Mouse (Mus musculus): ENCODE measurements at regions not wholly inside any gene's neighbourhood (a gene's known extent, or its start where the extent isn't known, plus 50 kb on each side); places are given as distances from the start of the nearest gene placed in this dataset.

DNA sequence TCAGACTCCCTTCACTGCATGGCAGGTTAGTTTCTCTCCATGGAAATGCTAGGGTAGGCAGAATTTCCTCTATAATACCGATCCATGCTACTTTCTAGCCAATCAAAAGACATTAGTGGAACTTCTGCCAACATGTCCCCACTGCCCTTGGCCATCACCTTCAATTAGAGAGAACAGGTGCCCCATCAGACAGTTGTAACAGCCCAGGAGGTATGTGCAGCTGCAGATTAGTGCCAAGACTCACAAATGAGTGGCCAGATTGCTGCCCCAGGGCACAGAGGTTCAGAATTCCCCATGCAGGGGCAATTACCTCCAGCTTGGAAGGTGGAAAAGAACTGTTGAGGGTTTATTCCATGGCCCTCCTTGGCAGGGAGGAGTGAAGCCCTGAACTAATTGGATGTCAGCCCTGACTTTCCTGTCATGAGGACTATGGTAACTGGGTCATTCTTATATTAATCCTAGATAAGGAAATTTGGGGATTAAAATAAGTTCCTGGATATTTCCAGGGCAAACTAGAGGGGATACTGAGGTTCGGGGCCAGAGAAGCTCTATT is 113.7 kb upstream of the Plppr1 start:
- Histone ChIP-seq H3K9ac (ENCODE audit: low read depth, low read length) (no peak overlapping the region), H3K27me3 (replicated peaks; ENCODE audit: control insufficient read depth, insufficient read depth, low read length) (no peaks in the 10 kb centered on the region), H3K4me3 (ENCODE audit: low read depth, low read length) (no peak overlapping the region), H3K4me2 (replicated peaks; ENCODE audit: low read depth) (no peak overlapping the region), H3K4me1 (replicated peaks; ENCODE audit: control insufficient read depth, insufficient read depth, low read length) (no peaks in the 10 kb centered on the region), H3K9me3 (ENCODE audit: control insufficient read depth) (no peaks in the 10 kb centered on the region), H3K27ac (ENCODE audit: low read depth, low read length) (no peak overlapping the region), H3K36me3 (ENCODE audit: control insufficient read depth, insufficient read depth) (no peaks in the 10 kb centered on the region)
- 85% methylated on average over 2 of the region's 2 CpGs for WGBS
- TF ChIP-seq CTCF (IDR thresholded peaks at IDR 0.05; ENCODE audit: low read depth), result no peak
- ATAC-seq, result no peak

DNA sequence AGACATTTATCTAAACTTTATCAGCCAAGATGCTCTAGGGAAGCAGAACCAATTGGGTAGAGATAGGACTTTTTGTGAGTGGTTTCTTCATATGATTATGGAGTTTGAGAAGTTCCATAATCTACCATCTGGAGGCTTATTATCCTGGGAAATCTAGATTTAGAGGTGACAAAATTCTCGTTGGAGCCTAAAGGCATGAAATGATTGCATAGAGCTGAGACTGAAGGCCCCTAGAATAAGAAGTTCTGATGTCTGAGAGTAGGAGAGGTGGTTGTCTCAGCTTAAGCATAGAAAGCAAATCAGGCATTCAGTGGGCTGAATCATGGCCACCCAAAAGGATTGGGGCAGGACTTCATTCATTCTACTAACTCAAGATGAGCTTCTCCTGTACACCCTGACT is 106.1 kb upstream of the Plppr1 start:
- H3K27me3 ChIP-seq (replicated peaks; ENCODE audit: control insufficient read depth, insufficient read depth, low read length), result no peaks in the 10 kb centered on the region
- no peak for ATAC-seq
- no peak overlapping the region for H3K4me2 ChIP-seq (replicated peaks; ENCODE audit: low read depth)
- no peaks in the 10 kb centered on the region for H3K4me1 ChIP-seq (replicated peaks; ENCODE audit: control insufficient read depth, insufficient read depth, low read length)
- H3K9ac ChIP-seq (ENCODE audit: low read depth, low read length), result no peak overlapping the region
- no peaks in the 10 kb centered on the region for H3K36me3 ChIP-seq (ENCODE audit: control insufficient read depth, insufficient read depth)
- H3K27ac ChIP-seq (ENCODE audit: low read depth, low read length), result no peak overlapping the region
- no peak overlapping the region for H3K4me3 ChIP-seq (ENCODE audit: low read depth, low read length)
- H3K9me3 ChIP-seq (ENCODE audit: control insufficient read depth), result no peaks in the 10 kb centered on the region
- TF ChIP-seq CTCF (IDR thresholded peaks at IDR 0.05; ENCODE audit: low read depth), result no peak
- 74% methylated on average over 1 of the region's 1 CpGs for WGBS

DNA sequence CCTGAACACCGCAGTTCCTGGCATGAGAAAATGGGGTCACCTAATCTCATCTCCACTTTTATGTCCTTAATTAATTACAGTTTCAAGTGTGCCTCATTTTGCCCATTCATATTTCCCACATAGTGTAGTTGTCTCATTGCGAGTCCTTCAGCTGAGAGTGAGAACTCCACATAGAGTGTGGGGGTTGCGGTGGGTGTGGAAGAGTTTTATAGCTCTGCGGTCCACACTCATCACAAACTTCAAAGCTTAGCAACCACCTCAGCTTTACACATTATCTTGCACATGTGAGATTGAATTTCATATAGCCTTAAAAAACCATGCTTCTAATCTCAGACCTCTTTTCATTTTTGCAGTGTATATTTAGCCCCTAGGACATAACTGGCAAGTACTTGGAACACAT is 83.3 kb upstream of the Plppr1 start:
- H3K27me3 ChIP-seq (replicated peaks; ENCODE audit: control insufficient read depth, insufficient read depth, low read length), result no peaks in the 10 kb centered on the region
- WGBS, result 88% methylated on average over 4 of the region's 4 CpGs
- no peak overlapping the region for H3K27ac ChIP-seq (ENCODE audit: low read depth, low read length)
- H3K36me3 ChIP-seq (ENCODE audit: control insufficient read depth, insufficient read depth), result no peaks in the 10 kb centered on the region
- no peak overlapping the region for H3K9ac ChIP-seq (ENCODE audit: low read depth, low read length)
- ATAC-seq, result no peak
- no peaks in the 10 kb centered on the region for H3K4me1 ChIP-seq (replicated peaks; ENCODE audit: control insufficient read depth, insufficient read depth, low read length)
- TF ChIP-seq CTCF (IDR thresholded peaks at IDR 0.05; ENCODE audit: low read depth), result no peak
- no peak overlapping the region for H3K4me3 ChIP-seq (ENCODE audit: low read depth, low read length)
- H3K9me3 ChIP-seq (ENCODE audit: control insufficient read depth), result no peaks in the 10 kb centered on the region
- no peak overlapping the region for H3K4me2 ChIP-seq (replicated peaks; ENCODE audit: low read depth)

DNA sequence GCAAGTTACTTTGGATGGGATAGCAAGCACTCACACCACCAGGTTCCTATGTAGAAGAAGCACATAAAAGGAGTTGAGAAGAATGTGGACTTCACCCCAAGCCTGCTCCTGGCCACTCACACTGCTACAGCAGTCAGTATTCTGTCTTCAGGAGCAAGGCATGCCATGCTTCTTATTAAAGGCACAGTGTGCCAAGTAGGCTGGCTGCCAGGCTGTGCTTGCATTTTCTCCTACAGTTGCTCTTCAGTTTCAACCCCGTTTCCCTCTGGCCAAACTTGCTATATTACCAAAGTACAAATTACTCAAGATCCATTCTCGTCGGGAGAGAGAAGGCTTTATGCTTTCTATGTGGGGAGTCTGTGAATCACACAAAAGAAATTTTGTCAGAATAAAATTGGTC is 67.1 kb upstream of the Plppr1 start:
- Histone ChIP-seq H3K27ac (ENCODE audit: low read depth, low read length) (no peak overlapping the region), H3K27me3 (replicated peaks; ENCODE audit: control insufficient read depth, insufficient read depth, low read length) (no peaks in the 10 kb centered on the region), H3K4me1 (replicated peaks; ENCODE audit: control insufficient read depth, insufficient read depth, low read length) (no peaks in the 10 kb centered on the region), H3K9ac (ENCODE audit: low read depth, low read length) (no peak overlapping the region), H3K36me3 (ENCODE audit: control insufficient read depth, insufficient read depth) (no peaks in the 10 kb centered on the region), H3K9me3 (ENCODE audit: control insufficient read depth) (no peaks in the 10 kb centered on the region), H3K4me3 (ENCODE audit: low read depth, low read length) (no peak overlapping the region), H3K4me2 (replicated peaks; ENCODE audit: low read depth) (no peak overlapping the region)
- 74% methylated on average over 3 of the region's 3 CpGs for WGBS
- TF ChIP-seq CTCF (IDR thresholded peaks at IDR 0.05; ENCODE audit: low read depth), result no peak
- no peak for ATAC-seq
